Mouse (Mus musculus): Measurements from ENCODE around the gene Spock1.

DNA sequence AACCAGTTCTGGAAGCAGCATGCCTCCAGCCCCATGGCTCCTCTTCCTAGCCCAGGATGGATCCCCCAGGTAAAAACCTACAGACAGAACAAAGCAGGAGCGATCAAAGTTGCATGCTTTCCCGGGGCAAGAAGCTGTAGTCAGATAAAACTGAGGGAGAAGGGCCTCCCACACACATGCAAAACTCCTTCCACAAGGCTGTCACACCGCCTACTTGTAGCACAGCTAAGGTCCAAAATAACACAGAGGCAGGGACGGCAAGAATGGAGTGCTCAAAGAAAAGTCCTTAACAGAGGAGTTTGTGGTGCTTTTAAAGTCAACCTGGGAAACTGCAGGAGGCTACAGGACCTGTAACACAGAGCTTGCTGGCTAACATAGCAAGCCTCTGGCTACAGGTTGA is 28.3 kb downstream of the Spock1 start:
- TF ChIP-seq CTCF (IDR thresholded peaks at IDR 0.05; ENCODE audit: insufficient read depth, low read length) (no peak), POLR2A (IDR thresholded peaks at IDR 0.05; ENCODE audit: borderline replicate concordance, extremely low read depth, low read depth, low read length) (no peak)

All from lung, adult 2 months (tissue).